Mouse (Mus musculus) liver, postnatal 0 days (tissue): ENCODE results near the gene Krt80.

Experiments used
- CTCF ChIP-seq: sonication (generic); IDR thresholded peaks from 2 replicates; pipeline ENCODE4 v1.5.1; 2016; ENCODE audit warnings: antibody characterized with exemption, low read depth
- EP300 ChIP-seq: IDR thresholded peaks from 2 replicates; pipeline ENCODE4 v1.6.1; 2016; ENCODE audit warnings: antibody characterized with exemption, low read depth, mild to moderate bottlenecking

GRCm38 (mm10) chr15:101322640-101323039 is 47.3 kb downstream of the Krt80 start:
- TF ChIP-seq EP300 (no peak), CTCF (no peak)
